Mouse (Mus musculus) splenic B cell, adult 2 months (primary cell): ENCODE results near the gene Gm3854.
"Not testable (repeated sequence)": the region's sequence is repeated elsewhere in the genome, so short reads cannot be mapped to it uniquely, and the experiment has no call there.

Source experiments
- DNase-seq: peaks from one replicate; pipeline ENCODE4 v3.0.0-alpha.2; 2011; ENCODE audit warnings: low read depth, low spot score
- H3K27me3 ChIP-seq: 2 replicates; pipeline ENCODE4 v1.6.1; 2012; ENCODE audit warnings: mild to moderate bottlenecking, low read length, moderate library complexity, mixed read lengths; ENCODE audit not compliant: control insufficient read depth, poor library complexity, insufficient read depth, severe bottlenecking
- H3K36me3 ChIP-seq: 2 replicates; pipeline ENCODE4 v1.6.1; 2012; ENCODE audit warnings: mild to moderate bottlenecking, low read length, moderate library complexity, mixed read lengths; ENCODE audit not compliant: control insufficient read depth, poor library complexity, insufficient read depth, severe bottlenecking

Gm3854 gene

GRCm38 (mm10) chr7:6367185-6367584, 23.6 kb downstream of the Gm3854 start:
- DNase-seq: no peak
- Histone ChIP-seq H3K27me3 (no peaks in the 10 kb centered on the region), H3K36me3 (no peaks in the 10 kb centered on the region)

- H3K27me3 ChIP-seq, DNase-seq, H3K36me3 ChIP-seq: not testable (repeated sequence)
These were observed 24.6 kb downstream of the Gm3854 start for GRCm38 (mm10) chr7:6368146-6368545.

GRCm38 (mm10) chr7:6369460-6369859, 25.9 kb downstream of the Gm3854 start:
- H3K27me3 ChIP-seq: no peaks in the 10 kb centered on the region
- no peak for DNase-seq
- H3K36me3 ChIP-seq: no peaks in the 10 kb centered on the region

- H3K36me3 ChIP-seq: no peaks in the 10 kb centered on the region
- DNase-seq: no peak
- H3K27me3 ChIP-seq: no peaks in the 10 kb centered on the region; the same call in 1 of the 2 replicates
These were observed 29.4 kb downstream of the Gm3854 start for GRCm38 (mm10) chr7:6372993-6373392.

GRCm38 (mm10) chr7:6378441-6378840, 34.9 kb downstream of the Gm3854 start:
- no peak for DNase-seq
- Histone ChIP-seq H3K36me3 (no peaks in the 10 kb centered on the region), H3K27me3 (no peaks in the 10 kb centered on the region; the same call in 1 of the 2 replicates)

- no peak for DNase-seq
- Histone ChIP-seq H3K27me3 (no peaks in the 10 kb centered on the region; the same call in 1 of the 2 replicates), H3K36me3 (no peaks in the 10 kb centered on the region)
These were observed 37.9 kb downstream of the Gm3854 start for GRCm38 (mm10) chr7:6381431-6381830.

GRCm38 (mm10) chr7:6383044-6383455, 39.5 kb downstream of the Gm3854 start, which contains the start of gene Zfp28:
Zfp28 (plus strand) TSS chr7:6383295.
- H3K36me3 ChIP-seq: no peaks in the 10 kb centered on the region
- DNase-seq: peak; percentile 96
- H3K27me3 ChIP-seq: no peaks in the 10 kb centered on the region

- H3K27me3 ChIP-seq: no peaks in the 10 kb centered on the region
- no peaks in the 10 kb centered on the region for H3K36me3 ChIP-seq
- DNase-seq: no peak
These were observed 40.5 kb downstream of the Gm3854 start for GRCm38 (mm10) chr7:6384011-6384410.

- H3K27me3 ChIP-seq: no peaks in the 10 kb centered on the region
- 0 out of 2 replicates have a peak, but pooled peaks cover 2% of the 10 kb centered on the region for H3K36me3 ChIP-seq
- DNase-seq: no peak
These were observed 43.4 kb downstream of the Gm3854 start for GRCm38 (mm10) chr7:6386995-6387394.

GRCm38 (mm10) chr7:6388971-6389370, 45.4 kb downstream of the Gm3854 start:
- no peaks in the 10 kb centered on the region for H3K27me3 ChIP-seq
- 0 out of 2 replicates have a peak, but pooled peaks cover 4% of the 10 kb centered on the region for H3K36me3 ChIP-seq
- no peak for DNase-seq

GRCm38 (mm10) chr7:6389449-6389848, 45.9 kb downstream of the Gm3854 start:
- no peak for DNase-seq

GRCm38 (mm10) chr7:6397996-6398975, 54.7 kb downstream of the Gm3854 start, which contains the start of gene Smim17:
Smim17 (plus strand) TSS chr7:6398715.
- Histone ChIP-seq H3K36me3 (no peaks in the 10 kb centered on the region), H3K27me3 (no peaks in the 10 kb centered on the region)
- DNase-seq: peak; percentile 68

More at GRCm38 (mm10) chr7:6389449-6389848, 45.9 kb downstream of the Gm3854 start:
- no peaks in the 10 kb centered on the region for H3K27me3 ChIP-seq
- H3K36me3 ChIP-seq: 0 out of 2 replicates have a peak, but pooled peaks cover 4% of the 10 kb centered on the region
